Mouse (Mus musculus): Measurements from ENCODE around the gene Erich6.
"Not testable (repeated sequence)": the region's sequence is repeated elsewhere in the genome, so short reads cannot be mapped to it uniquely, and the experiment has no call there.

The Erich6 gene

GRCm38 (mm10) chr3:58646180-58646579 is 9.2 kb upstream of the Erich6 start:
- DNase-seq (ENCODE audit: low read depth): no peak

GRCm38 (mm10) chr3:58631693-58632092 is 5.3 kb downstream of the Erich6 start:
- no peak for DNase-seq (ENCODE audit: low read depth)

GRCm38 (mm10) chr3:58624981-58625380 is 12.0 kb downstream of the Erich6 start:
- DNase-seq (ENCODE audit: low read depth): no peak

- DNase-seq (ENCODE audit: low read depth): no peak
Measured at GRCm38 (mm10) chr3:58622665-58623394, 14.2 kb downstream of the Erich6 start.

GRCm38 (mm10) chr3:58621066-58621465 is 15.9 kb downstream of the Erich6 start:
- DNase-seq (ENCODE audit: low read depth): no peak

- no peak for DNase-seq (ENCODE audit: low read depth)
Measured at GRCm38 (mm10) chr3:58609985-58610384, 27.0 kb downstream of the Erich6 start.

GRCm38 (mm10) chr3:58608506-58608905 is 28.5 kb downstream of the Erich6 start:
- DNase-seq (ENCODE audit: low read depth): no peak

GRCm38 (mm10) chr3:58593623-58594022 is 43.4 kb downstream of the Erich6 start:
- DNase-seq (ENCODE audit: low read depth): no peak

GRCm38 (mm10) chr3:58592666-58593065 is 44.3 kb downstream of the Erich6 start:
- not testable (repeated sequence) for DNase-seq (ENCODE audit: low read depth)

GRCm38 (mm10) chr3:58590544-58590943 is 46.5 kb downstream of the Erich6 start:
- not testable (repeated sequence) for DNase-seq (ENCODE audit: low read depth)

- peak; percentile 17 for DNase-seq (ENCODE audit: low read depth)
Measured at GRCm38 (mm10) chr3:58582788-58583426, 54.1 kb downstream of the Erich6 start.

GRCm38 (mm10) chr3:58582297-58582696 is 54.7 kb downstream of the Erich6 start:
- DNase-seq (ENCODE audit: low read depth): no peak

- peak; percentile 40 for DNase-seq (ENCODE audit: low read depth)
Measured at GRCm38 (mm10) chr3:58581530-58581929, 55.5 kb downstream of the Erich6 start.

GRCm38 (mm10) chr3:58577506-58578050 is 59.4 kb downstream of the Erich6 start:
- DNase-seq (ENCODE audit: low read depth): peak; percentile 58

- peak; percentile 45 for DNase-seq (ENCODE audit: low read depth)
Measured at GRCm38 (mm10) chr3:58577067-58577503, 59.9 kb downstream of the Erich6 start.

GRCm38 (mm10) chr3:58576137-58577066 is 60.6 kb downstream of the Erich6 start, which contains the start of gene Selenot:
TSS of gene Selenot (plus strand) at chr3:58576636.
- peak; percentile 94 for DNase-seq (ENCODE audit: low read depth)

GRCm38 (mm10) chr3:58570821-58571220 is 66.2 kb downstream of the Erich6 start:
- no peak for DNase-seq (ENCODE audit: low read depth)

Data from 416B (cell line).